Mouse (Mus musculus) left cerebral cortex, postnatal 4 days (tissue): ENCODE results near the gene Jagn1. TPM values are rescaled to one million over a fixed set of nuclear protein-coding genes. Genes with fewer than 3 reads are reported as not detected.

Experiments used
- DNase-seq: peaks from one replicate; pipeline ENCODE4 v3.0.0-alpha.2; 2022
- intact Hi-C: fragments of 180-260 bp; cut with DNase I; formaldehyde crosslinking; loops from one replicate; pipeline ENCODE4 v1.15.1; 2025
- total RNA-seq, 2 experiments: library from RNA; stranded (reverse); gene quantifications; 2 replicates each; pipeline ENCODE4 v1.2.3; 2021

The Jagn1 gene
- 10 to 100 TPM; 39.1 to 44.9 TPM for total RNA-seq

GRCm38 (mm10) chr6:113442442-113443090 lies at the start of gene Jagn1:
Gene Jagn1 (plus strand): TSS chr6:113442569.
- intact Hi-C loops: no loop called here
- DNase-seq: peak; percentile 90

DNA sequence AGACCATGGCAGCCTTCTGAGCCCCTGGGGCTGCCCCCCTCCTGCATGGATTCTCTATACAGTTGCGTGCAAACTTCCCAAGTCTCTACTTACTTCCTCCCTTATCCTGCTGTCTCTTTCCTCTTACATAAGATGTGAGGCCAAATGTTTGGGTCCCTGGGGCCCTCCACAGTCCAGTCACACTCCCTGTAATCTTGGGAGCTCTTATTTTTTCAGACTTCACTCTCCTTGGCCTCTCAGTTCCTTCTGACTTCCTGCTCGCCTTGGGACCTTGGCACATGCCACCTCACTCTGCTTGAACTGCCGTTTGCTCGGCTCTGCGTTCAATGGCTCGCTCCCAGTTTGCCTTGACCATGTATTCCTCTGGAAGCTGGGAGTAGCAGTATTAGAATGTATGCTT lies 48.4 kb upstream of the Jagn1 start:
- intact Hi-C loops: no loop called here
- DNase-seq: no peak

DNA sequence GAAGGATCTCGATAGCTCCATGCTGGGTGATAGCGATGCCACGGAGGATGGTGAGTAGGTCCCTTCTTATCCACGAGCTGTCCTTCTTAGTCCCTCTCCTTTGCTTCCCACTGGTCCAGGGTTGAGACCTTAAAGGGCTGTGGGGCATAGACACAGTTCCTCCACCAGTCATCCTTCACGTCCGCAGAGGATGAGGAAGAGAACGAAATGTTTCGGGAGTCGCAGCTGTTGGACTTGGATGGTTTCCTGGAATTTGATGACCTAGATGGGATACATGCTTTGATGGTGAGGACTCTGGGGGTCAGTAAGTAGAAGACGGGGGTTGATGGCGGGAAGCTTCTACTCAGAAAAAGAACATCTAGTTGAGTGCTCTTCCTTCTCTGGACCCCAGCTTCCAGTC lies 47.6 kb upstream of the Jagn1 start:
- no peak for DNase-seq
- intact Hi-C loops: no loop called here

DNA sequence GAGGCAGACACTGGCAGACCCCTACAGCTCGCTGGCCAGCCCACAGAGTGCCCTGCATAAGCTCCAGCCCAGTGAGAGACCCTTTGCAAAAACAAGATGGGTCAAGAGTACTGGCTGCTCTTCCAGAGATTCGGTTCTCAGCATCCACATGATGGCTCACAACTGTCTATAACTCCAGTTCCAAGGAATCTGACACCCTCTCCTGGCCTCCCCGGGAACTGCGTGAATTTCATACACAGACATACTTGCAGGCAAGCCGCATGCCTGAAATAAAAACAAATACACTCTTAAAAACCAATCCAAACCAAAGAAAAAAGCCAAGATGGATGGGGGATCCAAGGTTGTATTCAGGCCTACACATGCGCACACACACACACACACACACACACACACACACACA lies 46.9 kb upstream of the Jagn1 start:
- DNase-seq: no peak
- intact Hi-C loops: no loop called here

DNA sequence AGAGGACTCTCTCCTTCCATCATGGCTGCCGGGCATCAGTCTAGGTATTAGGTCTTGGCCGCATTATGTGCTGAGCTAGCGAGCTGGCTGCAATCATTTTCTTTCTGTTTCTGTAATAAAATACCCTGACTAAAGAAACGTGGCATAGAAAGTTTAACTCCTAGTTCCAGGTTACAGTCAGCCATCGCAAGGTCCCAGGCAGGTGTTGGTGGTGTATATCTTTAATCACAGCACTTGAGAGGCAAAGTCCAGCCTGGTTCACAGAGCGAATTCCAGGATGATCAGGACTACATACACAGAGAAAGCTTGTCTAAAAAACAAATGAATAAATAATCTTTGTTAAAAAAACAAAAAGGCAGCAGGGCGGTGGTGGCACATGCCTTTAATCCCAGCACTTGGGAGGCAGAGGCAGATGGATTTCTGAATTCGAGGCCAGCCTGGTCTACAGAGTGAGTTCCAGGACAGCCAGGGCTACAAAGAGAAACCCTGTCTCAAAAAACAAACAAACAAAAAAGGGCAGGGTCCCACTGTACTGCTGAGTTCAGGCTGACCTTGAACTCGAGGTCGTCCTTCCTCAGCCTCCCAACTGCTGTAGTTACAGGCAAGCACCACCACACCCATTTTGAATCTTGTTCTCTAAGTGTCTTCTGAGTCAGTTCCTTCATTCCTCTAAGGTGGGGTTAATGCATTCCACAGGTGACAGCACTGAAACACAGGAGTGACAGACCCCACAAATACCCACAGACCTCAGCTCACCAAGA lies 45.9 kb upstream of the Jagn1 start:
- DNase-seq: no peak
- intact Hi-C loops: no loop called here

DNA sequence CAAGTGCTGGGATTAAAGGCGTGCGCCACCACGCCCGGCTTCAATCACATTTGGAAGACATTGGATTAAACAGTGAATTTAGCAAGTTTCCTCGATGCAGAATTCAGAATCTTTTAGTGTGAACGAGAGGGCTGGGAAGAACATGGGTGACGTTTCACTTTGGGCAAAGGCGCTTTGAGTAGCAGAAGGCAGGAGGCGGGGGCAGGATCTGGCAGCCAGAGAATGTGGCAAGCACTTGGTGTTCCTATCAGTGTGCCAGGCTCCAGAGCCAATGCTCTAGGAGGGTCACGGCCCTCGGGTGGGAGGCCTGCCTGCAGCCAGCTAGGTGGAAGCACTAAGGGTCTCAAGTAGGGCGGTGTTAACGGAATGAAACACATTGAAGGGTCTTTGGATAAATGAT lies 40.3 kb upstream of the Jagn1 start:
- intact Hi-C loops: no loop called here
- no peak for DNase-seq

- no peak for DNase-seq
- intact Hi-C loops: no loop called here
Measured at GRCm38 (mm10) chr6:113404649-113405448, 37.5 kb upstream of the Jagn1 start.

DNA sequence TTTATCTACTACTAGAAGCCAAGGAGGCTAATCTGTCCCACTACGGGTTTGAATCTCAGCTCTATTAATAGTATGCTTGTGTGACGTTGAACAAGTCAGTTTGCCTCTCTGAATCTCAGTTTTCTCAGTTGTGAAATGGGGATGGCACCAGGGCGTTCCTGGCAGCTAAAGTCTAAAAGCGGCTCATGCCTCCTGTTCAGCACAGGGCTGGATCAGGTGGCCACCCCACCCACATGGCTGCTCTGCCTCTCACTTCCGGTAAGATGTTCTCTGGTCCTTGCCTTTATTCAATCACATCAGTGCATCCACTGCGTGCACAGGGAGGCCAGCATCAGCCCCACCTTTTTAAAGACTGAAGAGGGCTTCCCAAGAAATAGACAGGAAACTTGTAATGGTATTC lies 36.9 kb upstream of the Jagn1 start:
- no peak for DNase-seq
- intact Hi-C loops: no loop called here

- intact Hi-C loops: no loop called here
- no peak for DNase-seq
Measured at GRCm38 (mm10) chr6:113406683-113407082, 35.7 kb upstream of the Jagn1 start.

GRCm38 (mm10) chr6:113410001-113410400 lies 32.4 kb upstream of the Jagn1 start:
- intact Hi-C loops: no loop called here
- DNase-seq: no peak

DNA sequence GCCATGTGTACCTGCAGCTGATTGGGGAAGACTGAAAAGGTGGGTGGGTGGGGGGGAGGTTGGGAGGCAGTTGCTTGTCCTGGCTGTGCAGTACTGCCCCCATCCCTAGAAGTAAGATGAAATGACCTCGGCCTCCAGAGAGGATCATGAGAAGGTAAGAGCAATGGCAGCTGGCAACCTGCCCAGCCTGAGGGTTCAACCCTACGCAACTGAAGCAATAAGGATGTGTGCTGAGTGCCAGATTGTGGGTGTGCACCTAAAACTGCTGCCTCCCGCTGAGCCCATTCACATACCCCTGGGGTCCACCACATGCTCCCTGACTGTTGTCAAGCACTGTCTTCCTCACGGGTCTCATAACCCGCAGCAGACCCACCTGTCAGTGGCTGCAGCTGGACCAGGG lies 26.0 kb upstream of the Jagn1 start:
- intact Hi-C loops: no loop called here
- no peak for DNase-seq

DNA sequence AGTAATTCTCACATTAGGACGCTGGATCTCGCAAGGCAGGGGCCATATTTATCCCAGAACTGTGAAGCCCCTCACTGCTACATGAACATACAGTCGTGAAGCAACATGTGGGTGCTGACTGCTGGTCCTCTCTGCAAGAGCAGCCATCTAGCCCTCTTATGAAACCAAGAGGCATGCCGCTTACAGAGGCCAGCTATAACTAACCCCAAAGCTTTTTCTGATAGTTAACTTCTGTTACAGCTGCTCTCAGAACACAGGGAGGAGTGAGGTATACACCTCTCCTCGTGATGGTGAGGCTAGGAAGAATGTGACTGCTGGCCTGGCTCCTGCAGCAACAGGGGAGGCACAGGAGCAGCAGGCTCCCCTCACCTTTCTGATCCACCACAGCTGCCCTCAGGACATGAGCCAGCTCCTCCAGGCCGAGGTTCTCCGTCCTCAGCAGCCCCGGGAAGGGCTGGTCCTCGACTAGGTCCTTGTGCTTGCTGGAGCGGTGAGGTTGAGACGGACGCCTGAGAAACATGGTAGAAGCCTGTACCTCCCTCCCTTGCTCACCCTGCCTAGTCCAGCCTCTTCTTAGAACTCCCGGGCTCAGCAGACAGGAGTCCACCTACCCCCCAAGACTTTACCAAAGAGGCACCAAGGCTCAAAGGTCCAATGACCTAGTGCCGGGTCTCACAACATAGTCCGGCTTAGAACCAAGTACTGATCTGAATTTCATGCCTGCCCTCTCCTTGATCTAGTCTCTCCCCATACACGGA lies 23.7 kb upstream of the Jagn1 start:
- intact Hi-C loops: no loop called here
- DNase-seq: peak; percentile 22

DNA sequence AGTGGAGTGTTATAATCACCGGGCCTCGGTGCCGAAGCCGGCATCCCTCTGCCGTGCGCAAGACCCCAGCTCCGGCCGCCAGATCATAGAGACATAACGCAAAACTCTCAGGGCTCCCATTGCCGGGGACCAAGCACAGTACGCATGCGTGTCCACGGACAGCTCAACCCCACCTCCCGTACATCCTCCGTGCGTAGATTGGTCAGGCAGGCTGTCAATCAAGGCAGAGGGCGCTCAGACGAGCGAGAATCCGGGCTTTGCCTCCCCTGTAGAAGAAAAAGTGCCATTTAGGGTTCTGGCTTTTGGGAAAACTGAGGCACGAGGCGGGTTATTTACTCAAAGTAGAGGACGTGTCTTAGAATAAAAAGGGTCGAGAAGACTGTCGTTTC lies 23.2 kb upstream of the Jagn1 start, which contains the start of gene Rpusd3:
Gene Rpusd3, minus strand, starts transcription at position 142 of the 389 bp plus-strand sequence.
- DNase-seq: peak; percentile 99
- intact Hi-C loops: no loop called here

- intact Hi-C loops: no loop called here
- no peak for DNase-seq
Measured at GRCm38 (mm10) chr6:113423000-113423399, 19.4 kb upstream of the Jagn1 start.

- DNase-seq: no peak
- intact Hi-C loops: no loop called here
Measured at GRCm38 (mm10) chr6:113424187-113424586, 18.2 kb upstream of the Jagn1 start.

DNA sequence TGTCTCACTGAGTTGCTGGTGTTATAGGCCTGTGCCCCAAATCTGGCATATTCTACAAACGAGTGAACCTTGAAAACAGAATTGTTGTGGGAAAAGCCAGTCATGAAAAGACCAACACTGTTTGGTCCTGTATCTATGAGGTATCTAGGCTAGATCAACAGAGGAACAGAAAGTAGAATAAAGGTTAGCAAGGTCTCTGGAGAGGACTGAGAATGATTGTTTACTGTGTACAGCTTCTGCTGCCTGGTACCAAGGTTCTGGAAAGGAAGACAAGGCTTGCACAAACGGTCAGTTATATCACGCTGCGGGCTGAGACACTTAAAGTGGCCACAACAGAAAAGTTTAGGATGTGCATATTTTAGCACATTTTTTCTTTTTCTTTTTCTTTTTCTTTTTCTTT lies 15.7 kb upstream of the Jagn1 start:
- intact Hi-C loops: no loop called here
- DNase-seq: no peak

DNA sequence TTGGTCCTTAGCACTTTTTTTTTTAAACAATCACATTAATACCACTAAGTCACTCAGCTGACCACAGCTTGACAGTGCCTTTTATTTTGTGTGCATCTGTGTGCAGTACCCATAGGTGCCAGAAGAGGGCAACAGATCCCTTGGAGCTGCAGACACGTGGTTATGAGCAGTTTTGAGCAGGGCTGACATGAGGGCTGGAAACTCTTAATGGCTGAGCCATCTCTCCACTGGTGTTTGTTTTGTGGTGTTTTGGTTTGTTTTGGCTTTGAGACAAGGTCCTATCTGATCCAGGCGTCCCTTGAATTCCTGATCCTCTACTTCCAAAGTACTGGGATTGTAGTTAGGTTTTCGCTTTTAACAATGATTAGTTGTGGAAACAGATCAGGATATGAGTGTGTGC lies 15.0 kb upstream of the Jagn1 start:
- peak; percentile 58 for DNase-seq
- intact Hi-C loops: no loop called here

- DNase-seq: no peak
- intact Hi-C loops: no loop called here
Measured at GRCm38 (mm10) chr6:113428006-113428405, 14.4 kb upstream of the Jagn1 start.

DNA sequence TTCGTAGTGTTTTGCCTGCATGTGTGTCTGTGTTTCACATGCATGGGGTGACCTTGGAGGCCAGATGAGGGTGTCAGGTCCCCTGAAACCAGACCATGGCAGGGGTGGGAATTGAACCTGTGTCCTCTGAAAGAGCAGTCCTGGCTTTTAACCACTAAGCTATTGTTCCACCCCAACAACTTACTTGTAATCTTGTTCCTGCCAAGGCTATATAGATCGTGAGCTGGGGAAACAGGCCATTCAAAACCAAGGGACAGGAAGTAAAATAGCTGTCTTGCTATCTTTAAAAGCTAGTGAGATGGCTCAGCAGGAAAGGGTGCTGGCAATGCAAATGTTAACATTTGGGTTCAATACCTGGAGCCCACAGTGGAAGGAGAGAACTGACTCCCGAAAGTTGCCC lies 12.4 kb upstream of the Jagn1 start:
- DNase-seq: no peak
- intact Hi-C loops: no loop called here

DNA sequence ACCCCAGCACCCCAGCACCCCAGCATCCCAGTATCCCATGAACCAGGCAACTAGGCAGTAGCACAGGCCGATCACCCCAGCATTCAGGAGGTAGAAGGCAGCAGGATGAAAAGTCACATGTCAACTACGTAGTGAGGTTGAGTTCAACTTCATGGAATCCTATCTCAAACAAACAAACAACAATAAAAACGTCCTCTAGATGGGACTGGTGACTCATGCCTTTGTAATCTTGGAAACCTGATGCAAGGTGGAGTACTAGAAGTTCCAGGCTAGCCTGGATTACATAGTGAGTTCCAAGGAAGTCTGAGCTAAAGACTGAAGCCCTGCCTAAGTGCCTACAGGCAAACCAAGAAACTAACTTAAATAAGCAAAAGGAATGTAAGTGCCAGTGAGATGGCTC lies 11.5 kb upstream of the Jagn1 start:
- intact Hi-C loops: no loop called here
- no peak for DNase-seq

- intact Hi-C loops: no loop called here
- DNase-seq: no peak
Measured at GRCm38 (mm10) chr6:113431801-113432200, 10.6 kb upstream of the Jagn1 start.
